Mouse (Mus musculus) lung, adult 2 months (tissue): ENCODE results near the gene Gba. TPM values are rescaled to one million over a fixed set of nuclear protein-coding genes. Genes with fewer than 3 reads are reported as not detected.
A peak's percentile ranks its signal among the peaks of the same experiment; 100 is the strongest.

Experiments used
- DNase-seq: peaks from one replicate; pipeline ENCODE4 v3.0.0; 2022
- H3K4me1 ChIP-seq: fragments of 200-500 bp; 2 replicates; pipeline ENCODE4 v1.6.1; 2011; ENCODE audit warnings: low read length; ENCODE audit not compliant: control insufficient read depth, insufficient read depth
- H3K4me3 ChIP-seq: fragments of 200-500 bp; replicated peaks from 2 replicates; pipeline ENCODE3; 2011; ENCODE audit warnings: low read depth, mild to moderate bottlenecking, control low read depth, low read length; ENCODE audit errors: extremely low read depth
- CTCF ChIP-seq: fragments of 200-500 bp; IDR thresholded peaks from 2 replicates; pipeline ENCODE4 v1.5.1; 2011; ENCODE audit warnings: mild to moderate bottlenecking, low read length, control low read depth; ENCODE audit not compliant: insufficient read depth
- POLR2A ChIP-seq: fragments of 200-500 bp; IDR thresholded peaks from 2 replicates; pipeline ENCODE4 v1.6.1; 2011; ENCODE audit warnings: low read depth, mild to moderate bottlenecking, control low read depth, low read length, borderline replicate concordance; ENCODE audit errors: extremely low read depth
- WGBS: fragments of 180-500 bp; shearing (Covaris S2); methylation state at CpG from one replicate; pipeline ENCODE4 v1.1.7; 2018; 5-methylcytosine and 5-hydroxymethylcytosine counted together
- polyA plus RNA-seq: library from polyadenylated mRNA; depleted of rRNA; stranded (reverse); fragments of >200 nt; gene quantifications from 2 replicates; pipeline ENCODE4 v1.2.3, GENCODE M21; 2012

Gene Gba
- polyA plus RNA-seq, 1 experiment: 94.2 TPM

DNA sequence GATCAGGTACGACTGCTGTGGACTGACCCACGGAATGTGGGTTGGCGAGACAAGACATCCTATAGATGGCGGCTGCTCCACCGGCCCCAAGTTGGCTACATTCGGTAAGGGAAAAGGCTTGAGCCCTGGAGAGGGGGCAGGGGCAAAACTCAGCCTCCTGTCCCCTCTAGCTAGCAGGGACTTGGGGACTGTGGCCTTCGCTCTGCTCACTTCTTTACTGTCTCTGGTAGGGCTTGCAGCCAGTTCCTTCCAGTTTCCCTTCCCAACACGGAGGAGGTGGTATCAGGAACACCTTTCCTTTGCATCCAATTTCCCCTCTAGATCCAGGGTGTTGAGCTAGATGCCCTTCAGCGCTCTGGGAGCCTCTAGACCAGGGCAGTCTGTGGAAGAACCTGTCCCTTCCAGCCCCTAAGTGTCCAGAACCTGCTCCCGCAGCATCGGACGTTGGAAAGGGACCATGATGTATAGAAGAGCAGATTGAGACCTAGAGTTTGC is 22.6 kb downstream of the Gba start:
- peaks cover 4% of the 10 kb centered on the region; the same call in 1 of the 2 replicates for H3K4me1 ChIP-seq
- WGBS: 65% methylated on average over 12 of the region's 12 CpGs
- no peak overlapping the region for H3K4me3 ChIP-seq
- no peak for TF ChIP-seq POLR2A
- TF ChIP-seq CTCF: no peak
- DNase-seq: no peak

DNA sequence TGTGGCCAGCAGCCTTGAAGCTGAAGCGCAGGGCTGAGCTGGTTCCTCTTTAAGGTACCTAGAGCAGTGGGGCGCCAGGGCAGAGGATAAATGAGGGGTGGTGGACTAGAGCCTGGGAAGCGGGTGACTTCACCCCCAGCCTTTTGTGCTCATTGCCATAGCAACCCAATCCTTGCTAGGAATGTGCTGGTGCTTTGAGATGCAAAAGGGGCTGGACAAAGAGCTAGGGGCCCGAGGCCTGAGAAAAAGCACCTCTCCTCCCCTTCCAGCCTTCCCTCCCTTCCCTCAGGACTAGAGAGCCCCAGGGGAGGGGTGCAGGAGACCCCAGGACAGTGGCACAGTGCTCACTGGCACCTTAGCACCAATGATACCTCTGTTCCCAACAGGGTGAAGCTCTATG is 23.2 kb downstream of the Gba start:
- TF ChIP-seq CTCF: no peak
- Histone ChIP-seq H3K4me3 (no peak overlapping the region), H3K4me1 (peaks cover 4% of the 10 kb centered on the region; the same call in 1 of the 2 replicates)
- no peak for DNase-seq
- 54% methylated on average over 4 of the region's 4 CpGs for WGBS

DNA sequence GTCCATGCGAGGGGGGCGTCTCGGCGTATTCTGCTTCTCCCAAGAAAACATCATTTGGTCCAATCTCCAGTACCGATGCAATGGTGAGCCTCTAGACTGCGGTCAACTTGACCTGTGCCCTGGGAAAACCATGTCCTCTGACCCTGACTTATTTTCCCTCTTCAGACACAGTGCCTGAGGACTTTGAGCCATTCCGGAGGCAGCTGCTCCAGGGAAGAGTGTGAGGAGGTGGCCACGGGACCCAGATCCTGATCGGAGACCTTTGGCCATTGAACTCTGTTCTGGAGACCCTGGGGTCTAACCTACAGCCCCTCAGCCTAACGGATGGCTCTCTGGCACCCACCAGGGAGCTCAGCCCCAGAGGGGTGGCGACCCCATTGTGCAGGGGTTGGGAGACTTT is 23.6 kb downstream of the Gba start:
- H3K4me1 ChIP-seq: peaks cover 4% of the 10 kb centered on the region; the same call in 1 of the 2 replicates
- no peak for TF ChIP-seq CTCF
- no peak for TF ChIP-seq POLR2A
- no peak for DNase-seq
- WGBS: 59% methylated on average over 11 of the region's 11 CpGs
- no peak overlapping the region for H3K4me3 ChIP-seq

- Histone ChIP-seq H3K4me3 (peak within 1 kb of the TSS; percentile 55), H3K4me1 (peaks cover 4% of the 10 kb centered on the region; the same call in 1 of the 2 replicates)
- TF ChIP-seq POLR2A (no peak), CTCF (no peak)
- 7% methylated on average over 19 of the region's 21 CpGs for WGBS
- DNase-seq: peak; percentile 20
Observed at GRCm38 (mm10) chr3:89226900-89227299, 24.2 kb downstream of the Gba start, which contains the start of gene Mtx1. Gene Mtx1 (minus strand): TSS chr3:89227088.

DNA sequence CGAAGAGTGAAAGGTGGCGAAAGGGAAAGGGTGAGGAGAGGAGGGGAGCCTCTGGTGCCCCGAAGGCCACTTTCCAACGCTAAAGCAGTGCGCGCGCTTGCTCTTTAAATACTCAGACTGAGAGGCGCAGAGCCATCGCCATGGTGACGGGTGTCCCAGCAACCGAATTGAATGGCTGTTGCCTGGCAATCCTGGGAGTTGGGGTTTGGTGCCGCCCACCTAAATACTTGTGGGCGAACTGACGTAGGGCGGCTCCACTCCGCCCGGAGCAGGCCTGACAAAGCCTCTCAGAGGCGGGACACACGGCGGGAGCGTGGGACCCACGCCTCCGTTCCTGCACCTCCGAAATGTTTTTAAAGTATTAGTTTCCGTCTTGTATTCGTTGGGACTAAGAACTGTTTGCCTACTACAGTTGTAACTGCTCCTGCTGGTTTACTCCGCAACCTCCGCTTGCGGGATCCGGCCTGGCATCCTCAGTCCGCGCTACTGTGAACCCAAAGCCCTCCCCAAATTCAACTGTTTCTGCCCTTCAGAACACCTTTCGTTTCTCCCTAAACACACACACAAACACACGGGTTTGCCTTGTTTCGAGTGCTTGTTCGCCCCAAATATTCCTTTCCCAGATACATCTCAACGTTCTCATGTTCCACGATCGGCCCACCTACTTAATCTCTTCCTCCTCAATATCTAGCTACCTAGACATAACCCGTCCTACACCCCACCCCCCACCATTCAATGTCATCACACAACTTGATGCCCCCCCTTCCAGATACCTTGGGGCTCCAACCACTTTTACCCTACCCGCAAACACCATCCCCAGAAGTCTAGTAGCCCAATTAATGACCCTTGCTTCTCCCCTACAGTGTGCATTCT is 24.8 kb downstream of the Gba start:
- Histone ChIP-seq H3K4me3 (peak overlapping the region; percentile 55), H3K4me1 (peaks cover 4% of the 10 kb centered on the region; the same call in 1 of the 2 replicates)
- DNase-seq: peak; percentile 91
- WGBS: 6% methylated on average over 41 of the region's 41 CpGs
- peak; percentile 69; the same call in 1 of the 2 replicates for TF ChIP-seq POLR2A
- TF ChIP-seq CTCF: no peak

GRCm38 (mm10) chr3:89228180-89228549 is 25.4 kb downstream of the Gba start:
- peak overlapping the region; percentile 59 for H3K4me3 ChIP-seq
- peak; percentile 92 for DNase-seq
- peak; percentile 52; the same call in 1 of the 2 replicates for TF ChIP-seq POLR2A
- peak; percentile 76 for TF ChIP-seq CTCF
- H3K4me1 ChIP-seq: peaks cover 4% of the 10 kb centered on the region; the same call in 1 of the 2 replicates
- under 1% methylated on average over 20 of the region's 20 CpGs for WGBS

DNA sequence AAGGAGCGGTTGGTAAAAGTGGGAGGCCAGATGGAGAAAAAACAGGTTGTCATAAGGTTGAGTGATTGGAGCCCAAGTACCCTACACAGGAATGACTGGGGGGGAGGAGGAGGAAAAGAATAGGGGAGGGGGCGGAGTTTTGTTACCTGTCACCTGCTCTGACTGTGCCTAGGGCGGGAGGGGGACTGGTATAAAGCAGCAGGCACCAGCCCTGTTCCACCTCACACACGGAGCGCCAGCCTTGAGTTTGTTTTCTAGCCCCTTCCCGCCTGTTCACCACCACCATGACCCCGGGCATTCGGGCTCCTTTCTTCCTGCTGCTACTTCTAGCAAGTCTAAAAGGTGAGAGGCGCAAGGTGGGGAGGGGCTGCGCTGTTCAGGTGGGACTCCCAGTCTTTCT is 26.1 kb downstream of the Gba start, which contains the start of gene Muc1:
Gene Muc1, plus strand, starts transcription at position 222 of the 400 bp plus-strand sequence.
- H3K4me3 ChIP-seq: peak within 1 kb of the TSS; percentile 59
- peaks cover 10% of the 10 kb centered on the region; the same call in 1 of the 2 replicates for H3K4me1 ChIP-seq
- TF ChIP-seq POLR2A: peak; percentile 97; the same call in 1 of the 2 replicates
- TF ChIP-seq CTCF: no peak
- DNase-seq: peak; percentile 71
- 38% methylated on average over 10 of the region's 10 CpGs for WGBS

DNA sequence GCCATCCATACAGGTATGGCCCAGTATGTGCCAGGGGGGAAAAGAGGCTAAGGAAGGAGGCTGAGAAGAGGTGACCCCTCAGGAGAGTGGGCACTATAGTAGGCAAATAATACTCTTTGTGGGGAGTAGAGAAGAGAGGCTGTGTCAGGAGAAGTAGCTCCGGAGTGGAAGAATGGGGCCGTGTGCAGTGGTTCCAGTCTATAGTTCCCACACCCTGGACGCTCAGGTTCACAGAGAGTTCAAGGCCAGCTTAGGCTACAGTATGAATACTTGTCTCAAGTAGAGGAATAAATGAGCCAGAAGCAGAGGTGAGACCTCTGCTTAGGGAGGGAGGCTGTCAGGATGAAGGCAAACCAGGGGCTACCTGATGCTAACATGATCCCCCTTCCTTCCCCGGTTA is 26.5 kb downstream of the Gba start:
- Histone ChIP-seq H3K4me3 (peak overlapping the region; percentile 59), H3K4me1 (peaks cover 13% of the 10 kb centered on the region; the same call in 1 of the 2 replicates)
- TF ChIP-seq CTCF (no peak), POLR2A (no peak)
- 59% methylated on average over 4 of the region's 4 CpGs for WGBS
- DNase-seq: no peak

DNA sequence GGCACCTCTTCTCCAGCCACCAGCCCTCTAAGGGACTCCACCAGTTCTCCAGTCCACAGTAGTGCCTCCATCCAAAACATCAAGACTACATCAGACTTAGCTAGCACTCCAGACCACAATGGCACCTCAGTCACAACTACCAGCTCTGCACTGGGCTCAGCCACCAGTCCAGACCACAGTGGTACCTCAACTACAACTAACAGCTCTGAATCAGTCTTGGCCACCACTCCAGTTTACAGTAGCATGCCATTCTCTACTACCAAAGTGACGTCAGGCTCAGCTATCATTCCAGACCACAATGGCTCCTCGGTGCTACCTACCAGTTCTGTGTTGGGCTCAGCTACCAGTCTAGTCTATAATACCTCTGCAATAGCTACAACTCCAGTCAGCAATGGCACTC is 27.8 kb downstream of the Gba start:
- TF ChIP-seq POLR2A: no peak
- TF ChIP-seq CTCF: no peak
- peak overlapping the region; percentile 43 for H3K4me3 ChIP-seq

More for the DNA sequence above, 27.8 kb downstream of the Gba start:
- H3K4me1 ChIP-seq: peaks cover 13% of the 10 kb centered on the region; the same call in 1 of the 2 replicates
- WGBS: 64% methylated on average over 2 of the region's 2 CpGs
- DNase-seq: peak; percentile 18
